Mouse (Mus musculus) olfactory bulb, adult 2 months (tissue): ENCODE results near the gene Ggn.
"Not testable (repeated sequence)": the region's sequence is repeated elsewhere in the genome, so short reads cannot be mapped to it uniquely, and the experiment has no call there.

Experiments used
- CTCF ChIP-seq: fragments of 200-500 bp; IDR thresholded peaks from 2 replicates; pipeline ENCODE4 v1.5.1; 2012; ENCODE audit warnings: low read depth, mild to moderate bottlenecking, low read length, moderate library complexity; ENCODE audit not compliant: insufficient read depth
- POLR2A ChIP-seq: fragments of 200-500 bp; IDR thresholded peaks from 2 replicates; pipeline ENCODE4 v1.6.1; 2012; ENCODE audit warnings: mild to moderate bottlenecking, low read depth, low read length, moderate library complexity; ENCODE audit not compliant: insufficient read depth

- TF ChIP-seq CTCF, POLR2A: not testable (repeated sequence)
These were observed 43.0 kb downstream of the Ggn start for GRCm38 (mm10) chr7:29212775-29213560.
